Mouse (Mus musculus) midbrain, embryonic 10.5 days (tissue): ENCODE data around the gene Dcun1d1. TPM values are rescaled to one million over a fixed set of nuclear protein-coding genes. Genes with fewer than 3 reads are reported as not detected.

ENCODE experiments used
- DNase-seq: peaks from one replicate; pipeline ENCODE4 v3.0.0-alpha.2; 2017; ENCODE audit warnings: low spot score
- H3K27ac ChIP-seq: fragments of 300-500 bp; sonication (generic); replicated peaks from 2 replicates; pipeline ENCODE4 v1.5.1; 2016; ENCODE audit warnings: mild to moderate bottlenecking
- H3K27me3 ChIP-seq: fragments of 300-500 bp; sonication (generic); 2 replicates; pipeline ENCODE4 v1.6.1; 2016; ENCODE audit warnings: low read depth, mild to moderate bottlenecking; ENCODE audit not compliant: poor library complexity, severe bottlenecking
- H3K36me3 ChIP-seq: fragments of 300-500 bp; sonication (generic); 2 replicates; pipeline ENCODE4 v1.6.1; 2016; ENCODE audit warnings: mild to moderate bottlenecking, moderate library complexity
- H3K4me1 ChIP-seq: fragments of 300-500 bp; sonication (generic); 2 replicates; pipeline ENCODE4 v1.6.1; 2016
- H3K4me3 ChIP-seq: fragments of 300-500 bp; sonication (generic); 2 replicates; pipeline ENCODE4 v1.5.1; 2016; ENCODE audit warnings: mild to moderate bottlenecking, moderate library complexity
- H3K9me3 ChIP-seq: fragments of 300-500 bp; sonication (generic); replicated peaks from 2 replicates; pipeline ENCODE4 v1.6.1; 2016; ENCODE audit warnings: mild to moderate bottlenecking
- WGBS: fragments of 180-500 bp; shearing (Covaris S2); methylation state at CpG from one replicate; pipeline ENCODE4 v1.1.7; 2016; 5-methylcytosine and 5-hydroxymethylcytosine counted together
- polyA plus RNA-seq: library from polyadenylated mRNA; unstranded; fragments of >200 nt; fragmentation: Nextera tagmentation; extraction: Ambion mirVana; gene quantifications from 2 replicates; pipeline ENCODE4 v1.2.1, GENCODE M21; 2016

The Dcun1d1 gene
- polyA plus RNA-seq, 1 experiment from 2014 or later: 110 TPM

DNA sequence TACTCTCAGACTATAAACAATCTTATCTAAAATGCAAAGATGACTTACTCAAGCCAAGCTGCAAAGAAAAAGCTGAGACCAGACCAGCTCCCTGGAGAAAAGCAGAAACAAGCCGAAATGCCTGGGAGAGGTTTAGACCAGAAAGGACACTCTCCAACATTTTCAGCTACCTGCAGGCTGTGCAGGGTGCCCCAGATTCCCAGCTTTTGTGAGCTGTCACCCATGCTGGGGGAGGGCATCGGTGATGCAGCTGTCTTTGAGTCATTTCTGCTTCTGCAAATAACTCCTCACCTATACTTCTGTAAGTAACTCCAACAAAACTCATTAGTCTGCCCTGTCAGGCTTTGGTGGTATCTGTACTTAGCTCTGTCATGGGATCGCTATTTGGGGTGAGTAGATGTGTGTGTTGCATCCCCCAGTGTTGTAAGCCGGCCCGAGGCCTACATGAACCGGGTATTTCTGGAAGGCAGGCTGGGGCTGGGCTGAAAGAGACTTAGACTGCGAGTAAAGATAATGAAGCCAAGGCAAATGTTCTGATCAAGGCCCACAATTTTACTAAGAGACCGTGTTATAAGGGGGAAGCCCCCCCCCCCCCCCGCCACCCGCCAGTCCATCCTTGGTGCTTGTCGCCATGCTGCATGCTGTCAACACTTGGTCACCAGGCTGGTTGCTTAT, 17.8 kb upstream of the Dcun1d1 start:
- H3K27me3 ChIP-seq: no peaks in the 10 kb centered on the region
- WGBS: 93% methylated on average over 11 of the region's 11 CpGs

DNA sequence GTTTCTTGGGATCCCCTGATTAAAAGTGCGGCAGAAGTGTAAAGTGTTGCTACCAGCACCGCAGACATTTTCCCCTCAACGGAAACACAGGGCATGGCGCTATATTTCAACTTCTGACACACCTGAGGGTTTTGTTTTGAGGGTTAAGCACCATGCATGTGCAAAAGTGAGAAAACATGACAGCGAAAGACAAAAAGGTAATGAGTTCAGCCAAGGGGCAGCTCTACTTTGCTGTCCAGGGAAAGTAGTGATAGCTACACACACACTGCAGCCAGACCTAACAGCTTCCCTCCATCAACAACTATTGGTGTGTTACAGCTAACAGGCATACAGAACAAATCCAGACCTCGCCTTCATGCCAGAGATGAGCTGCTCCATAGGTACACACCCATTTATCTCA, 16.6 kb upstream of the Dcun1d1 start:
- Histone ChIP-seq H3K9me3 (no peaks in the 10 kb centered on the region), H3K27me3 (no peaks in the 10 kb centered on the region), H3K36me3 (peaks cover 9% of the 10 kb centered on the region; the same call in 1 of the 2 replicates), H3K4me3 (no peak overlapping the region), H3K4me1 (no peaks in the 10 kb centered on the region), H3K27ac (no peak overlapping the region)
- 88% methylated on average over 6 of the region's 6 CpGs for WGBS
- DNase-seq: no peak

More for the DNA sequence above, 17.8 kb upstream of the Dcun1d1 start:
- no peaks in the 10 kb centered on the region for H3K9me3 ChIP-seq
- H3K36me3 ChIP-seq: peaks cover 19% of the 10 kb centered on the region
- DNase-seq: no peak
- H3K4me3 ChIP-seq: no peak overlapping the region
- no peak overlapping the region for H3K27ac ChIP-seq
- H3K4me1 ChIP-seq: no peaks in the 10 kb centered on the region

DNA sequence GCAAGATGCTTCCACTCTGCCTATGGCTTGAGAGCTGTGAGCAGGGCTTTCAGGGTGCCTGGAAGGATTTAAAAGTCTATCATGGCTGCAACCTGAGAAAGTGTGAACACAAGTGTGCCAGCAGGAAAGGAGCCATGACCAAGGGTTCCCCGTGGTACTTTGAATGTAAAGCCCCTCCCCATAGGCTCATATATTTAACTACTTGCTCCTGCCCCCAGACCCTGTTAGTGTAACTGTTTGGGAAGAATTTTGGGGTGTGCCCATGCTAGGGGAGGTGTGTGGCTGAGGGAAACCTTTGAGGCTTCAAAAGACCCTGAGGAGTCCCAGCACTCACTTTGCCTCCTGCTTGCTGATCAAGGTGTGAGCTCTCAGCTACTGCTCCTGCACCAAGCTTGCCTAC, 15.9 kb upstream of the Dcun1d1 start:
- Histone ChIP-seq H3K4me1 (no peaks in the 10 kb centered on the region), H3K27me3 (no peaks in the 10 kb centered on the region), H3K27ac (no peak overlapping the region), H3K36me3 (0 out of 2 replicates have a peak, but pooled peaks cover 3% of the 10 kb centered on the region), H3K9me3 (no peaks in the 10 kb centered on the region), H3K4me3 (no peak overlapping the region)
- no peak for DNase-seq
- 53% methylated on average over 1 of the region's 1 CpGs for WGBS

DNA sequence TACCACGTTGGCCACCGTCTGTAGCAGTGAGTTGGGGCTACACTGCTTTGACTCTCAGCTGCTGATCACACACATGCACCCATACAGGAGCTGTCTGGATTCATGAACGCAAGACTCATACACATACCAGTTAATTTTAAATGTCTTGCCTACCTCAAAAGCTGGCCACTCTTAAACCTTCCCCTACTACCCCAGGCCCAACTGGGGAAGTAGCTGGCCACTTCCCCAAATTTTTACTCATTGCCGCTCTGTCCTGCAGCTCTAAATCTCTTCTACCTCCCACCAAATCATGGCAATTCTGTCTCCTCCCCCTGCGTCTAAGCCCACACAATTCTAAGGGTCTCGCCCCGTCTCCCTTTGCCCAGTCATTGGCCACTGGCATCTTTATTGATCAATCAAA, 11.0 kb upstream of the Dcun1d1 start:
- no peaks in the 10 kb centered on the region for H3K4me1 ChIP-seq
- H3K27me3 ChIP-seq: no peaks in the 10 kb centered on the region
- WGBS: 89% methylated on average over 7 of the region's 7 CpGs
- H3K4me3 ChIP-seq: no peak overlapping the region
- H3K9me3 ChIP-seq: no peaks in the 10 kb centered on the region
- H3K36me3 ChIP-seq: no peaks in the 10 kb centered on the region
- no peak overlapping the region for H3K27ac ChIP-seq
- DNase-seq: no peak

DNA sequence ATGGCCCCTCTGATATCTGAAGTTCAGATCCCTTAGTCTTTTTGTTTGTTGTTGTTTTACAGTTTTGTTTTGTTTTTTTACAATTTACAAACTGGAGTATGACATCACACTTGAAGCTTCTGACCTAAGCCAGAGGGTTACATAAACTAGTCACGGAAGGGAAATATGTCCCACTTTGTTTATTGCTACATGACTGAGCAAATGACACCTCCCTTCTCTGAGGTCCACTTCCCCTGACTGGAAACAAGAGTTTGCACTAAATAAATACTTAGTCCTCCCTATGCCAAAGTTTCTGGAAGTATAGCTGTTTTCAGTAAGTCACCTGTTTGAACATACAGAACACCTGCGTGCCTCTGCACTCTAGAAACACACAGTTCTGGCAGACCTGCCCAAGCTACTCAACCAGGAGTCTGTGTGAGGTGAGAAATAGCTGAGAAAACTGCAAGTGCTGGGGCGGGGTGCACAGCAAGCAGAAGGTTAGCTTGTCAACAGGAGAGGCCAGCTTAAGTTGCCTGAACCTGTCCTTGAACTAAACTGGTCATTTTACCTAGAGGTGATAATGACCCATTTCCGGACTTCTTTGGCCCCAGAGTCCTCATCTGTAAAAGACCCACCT, 3.4 kb upstream of the Dcun1d1 start:
- Histone ChIP-seq H3K27ac (no peak overlapping the region), H3K9me3 (no peaks in the 10 kb centered on the region), H3K4me1 (no peaks in the 10 kb centered on the region), H3K4me3 (no peak overlapping the region), H3K27me3 (no peaks in the 10 kb centered on the region), H3K36me3 (0 out of 2 replicates have a peak, but pooled peaks cover 6% of the 10 kb centered on the region)
- DNase-seq: no peak
- 83% methylated on average over 4 of the region's 4 CpGs for WGBS

DNA sequence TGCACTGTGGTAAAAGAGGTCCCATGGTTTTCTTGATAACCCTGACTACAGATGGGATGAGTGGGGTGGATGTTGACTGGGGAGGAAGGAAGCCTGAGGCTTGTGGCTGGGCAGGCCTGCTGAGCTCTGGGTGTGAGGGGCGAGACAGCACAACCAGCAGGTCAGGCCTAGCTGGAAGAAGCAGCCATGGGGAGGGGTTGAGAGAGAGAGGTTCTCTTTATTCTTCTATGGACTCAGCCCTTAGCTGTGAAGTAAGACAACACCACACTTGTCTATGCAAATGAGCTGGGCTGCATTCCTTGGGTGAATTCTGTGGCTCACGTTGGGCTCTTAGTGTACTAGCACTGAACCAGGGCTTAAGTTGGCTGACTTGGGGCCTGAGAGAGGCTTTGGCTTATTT, 2.8 kb upstream of the Dcun1d1 start:
- H3K4me3 ChIP-seq: no peak overlapping the region
- 43% methylated on average over 2 of the region's 2 CpGs for WGBS
- H3K36me3 ChIP-seq: 0 out of 2 replicates have a peak, but pooled peaks cover 6% of the 10 kb centered on the region
- no peaks in the 10 kb centered on the region for H3K27me3 ChIP-seq
- no peak for DNase-seq
- H3K4me1 ChIP-seq: no peaks in the 10 kb centered on the region
- no peaks in the 10 kb centered on the region for H3K9me3 ChIP-seq
- no peak overlapping the region for H3K27ac ChIP-seq

DNA sequence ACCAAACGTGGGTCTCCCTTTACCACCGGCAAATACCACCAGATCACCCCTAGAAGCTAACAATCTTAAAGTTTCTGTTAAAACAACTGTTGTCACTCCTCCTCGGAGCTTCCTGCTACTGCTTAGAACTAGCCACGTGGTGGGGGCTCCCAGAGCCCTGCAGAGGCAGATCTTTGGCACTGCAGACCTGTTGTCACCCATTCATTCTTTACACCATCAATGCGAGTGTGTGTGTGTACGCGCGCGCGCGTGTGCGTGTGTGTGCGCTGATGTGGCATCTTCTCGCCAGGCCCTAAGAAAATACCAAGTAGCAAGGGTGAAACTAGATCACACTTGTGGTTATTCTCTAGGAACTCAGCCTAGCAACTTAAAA, 3.9 kb downstream of the Dcun1d1 start:
- WGBS: 1% methylated on average over 14 of the region's 14 CpGs

DNA sequence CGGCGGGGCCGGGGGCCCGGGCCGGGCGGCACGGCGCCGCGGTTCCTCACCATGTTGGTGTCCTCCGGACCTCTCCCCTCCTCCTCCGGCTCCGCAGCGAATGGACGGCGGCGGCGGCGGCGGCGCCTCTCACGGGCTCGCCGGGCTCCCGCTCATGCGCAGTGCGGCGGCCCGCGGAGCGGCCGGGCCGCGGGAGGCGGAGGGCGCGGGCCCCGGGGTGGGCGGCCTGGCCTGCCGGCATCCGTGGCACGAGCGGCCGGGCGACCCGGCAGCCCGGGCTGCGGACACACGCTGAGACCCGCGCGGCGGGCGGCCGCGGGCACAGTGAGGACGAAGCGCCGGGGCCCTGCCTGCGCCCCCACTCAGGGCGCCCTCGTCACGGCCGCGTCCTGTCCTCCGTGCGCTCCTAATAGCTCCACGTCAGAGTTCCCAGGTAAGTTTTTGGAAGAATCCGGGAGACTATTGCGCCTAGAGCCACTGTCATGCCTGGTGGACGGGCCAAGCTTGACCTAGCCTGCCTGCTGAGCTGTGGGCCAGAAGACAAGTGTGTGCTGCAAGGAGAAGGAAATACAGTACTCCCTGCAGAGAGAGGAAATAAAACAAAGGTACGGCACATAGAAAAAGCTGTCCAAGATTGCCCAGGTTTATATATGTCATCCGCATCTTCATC, 4.4 kb downstream of the Dcun1d1 start:
- peak overlapping the region; percentile 97 for H3K27ac ChIP-seq
- 3% methylated on average over 39 of the region's 73 CpGs for WGBS
- no peaks in the 10 kb centered on the region for H3K9me3 ChIP-seq
- peak overlapping the region; percentile 89 for H3K4me3 ChIP-seq
- no peaks in the 10 kb centered on the region for H3K27me3 ChIP-seq
- peak; percentile 84 for DNase-seq
- peaks cover 33% of the 10 kb centered on the region for H3K4me1 ChIP-seq
- H3K36me3 ChIP-seq: 0 out of 2 replicates have a peak, but pooled peaks cover 4% of the 10 kb centered on the region

More for the DNA sequence above, 3.9 kb downstream of the Dcun1d1 start:
- Histone ChIP-seq H3K27me3 (no peaks in the 10 kb centered on the region), H3K27ac (peak overlapping the region; percentile 97), H3K36me3 (0 out of 2 replicates have a peak, but pooled peaks cover 6% of the 10 kb centered on the region), H3K4me1 (peaks cover 33% of the 10 kb centered on the region), H3K4me3 (peak overlapping the region; percentile 89), H3K9me3 (no peaks in the 10 kb centered on the region)
- peak; percentile 59 for DNase-seq

DNA sequence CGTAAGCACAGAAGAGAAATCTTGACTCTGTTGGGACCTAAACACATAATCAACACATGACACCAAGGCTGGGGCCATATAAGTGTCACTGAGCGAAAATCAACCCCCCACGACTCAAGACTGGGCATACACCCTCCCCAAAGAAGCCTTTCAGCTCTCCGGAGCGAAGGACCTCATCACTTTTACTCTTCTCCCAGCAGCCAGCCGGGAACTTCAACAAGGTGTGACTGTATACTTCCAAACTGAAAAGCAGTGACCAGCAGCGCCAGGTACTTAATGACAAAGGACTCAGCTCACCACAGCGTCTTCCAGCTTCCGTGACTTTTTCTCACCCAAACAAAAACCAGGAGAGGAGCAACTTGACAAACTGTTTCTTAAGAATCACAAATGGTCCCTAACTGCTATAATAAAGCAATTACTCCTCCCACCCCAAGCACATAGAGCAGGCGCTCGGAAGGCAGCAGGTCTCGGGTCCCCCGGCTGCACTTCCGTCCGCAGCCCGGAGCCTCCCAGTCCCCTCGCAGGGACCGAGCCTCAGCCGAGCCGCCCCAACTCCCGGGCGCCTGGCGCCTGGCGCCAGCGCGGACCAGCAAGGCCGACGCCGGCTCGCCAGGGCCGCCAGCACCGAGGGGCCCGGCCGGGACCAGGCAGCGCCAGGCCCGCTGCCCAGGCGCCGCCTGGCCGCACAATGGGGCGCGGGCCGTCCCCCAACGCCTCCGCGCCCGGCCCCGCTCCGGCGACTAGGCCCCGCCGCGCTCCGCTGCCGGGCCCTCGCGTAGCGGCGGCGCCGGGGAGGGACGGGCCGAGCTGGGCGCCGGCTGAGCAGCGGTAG, 5.1 kb downstream of the Dcun1d1 start:
- Histone ChIP-seq H3K4me1 (peaks cover 33% of the 10 kb centered on the region), H3K4me3 (peak overlapping the region; percentile 89)
- 2% methylated on average over 61 of the region's 65 CpGs for WGBS

DNA sequence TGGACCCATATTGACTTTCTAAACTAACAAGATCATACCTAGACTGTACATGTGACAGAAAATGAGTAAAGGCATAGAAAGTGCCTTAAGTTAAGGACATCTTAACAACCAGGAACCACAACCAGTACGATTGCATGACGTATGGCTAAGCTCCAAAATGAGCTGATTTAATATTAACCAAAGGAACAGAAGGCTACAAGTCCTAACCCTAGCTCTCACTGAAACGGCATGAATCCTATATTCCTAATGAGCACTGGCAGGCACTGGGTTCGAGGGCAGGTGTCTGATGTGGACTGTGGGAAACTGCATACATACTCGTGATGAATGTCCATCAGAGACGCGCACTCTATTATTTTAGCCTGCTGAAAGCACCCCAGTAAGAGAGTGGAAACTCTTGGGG, 5.9 kb downstream of the Dcun1d1 start:
- Histone ChIP-seq H3K9me3 (no peaks in the 10 kb centered on the region), H3K4me1 (peaks cover 33% of the 10 kb centered on the region), H3K27me3 (no peaks in the 10 kb centered on the region), H3K27ac (peak overlapping the region; percentile 97), H3K4me3 (peak overlapping the region; percentile 89), H3K36me3 (no peaks in the 10 kb centered on the region)
- WGBS: 49% methylated on average over 7 of the region's 7 CpGs
- no peak for DNase-seq

More for the DNA sequence above, 5.1 kb downstream of the Dcun1d1 start:
- DNase-seq: peak; percentile 65
- Histone ChIP-seq H3K9me3 (no peaks in the 10 kb centered on the region), H3K27ac (peak overlapping the region; percentile 97), H3K27me3 (no peaks in the 10 kb centered on the region), H3K36me3 (no peaks in the 10 kb centered on the region)

DNA sequence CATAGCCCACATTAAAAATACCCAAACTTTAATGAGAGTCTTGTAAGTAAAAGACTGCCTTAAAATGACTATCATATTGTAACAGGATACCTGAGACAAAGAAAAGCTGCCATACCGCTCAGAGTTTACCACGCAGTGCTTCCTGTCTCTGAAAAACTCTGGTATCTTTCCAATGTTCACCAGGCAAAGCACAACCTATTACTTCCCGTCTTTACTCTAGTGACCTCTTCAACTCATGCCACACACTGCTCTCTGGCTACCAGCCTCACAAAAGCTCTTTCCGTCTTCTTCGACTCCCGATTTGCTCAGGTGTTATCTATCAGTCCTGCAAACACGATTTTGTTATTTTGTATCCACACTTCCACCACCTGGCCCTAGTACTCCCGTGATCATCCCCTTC, 7.4 kb downstream of the Dcun1d1 start:
- Histone ChIP-seq H3K36me3 (no peaks in the 10 kb centered on the region), H3K4me3 (no peak overlapping the region), H3K27me3 (no peaks in the 10 kb centered on the region), H3K9me3 (no peaks in the 10 kb centered on the region), H3K4me1 (peaks cover 33% of the 10 kb centered on the region), H3K27ac (no peak overlapping the region)
- 75% methylated on average over 8 of the region's 8 CpGs for WGBS
- DNase-seq: no peak

DNA sequence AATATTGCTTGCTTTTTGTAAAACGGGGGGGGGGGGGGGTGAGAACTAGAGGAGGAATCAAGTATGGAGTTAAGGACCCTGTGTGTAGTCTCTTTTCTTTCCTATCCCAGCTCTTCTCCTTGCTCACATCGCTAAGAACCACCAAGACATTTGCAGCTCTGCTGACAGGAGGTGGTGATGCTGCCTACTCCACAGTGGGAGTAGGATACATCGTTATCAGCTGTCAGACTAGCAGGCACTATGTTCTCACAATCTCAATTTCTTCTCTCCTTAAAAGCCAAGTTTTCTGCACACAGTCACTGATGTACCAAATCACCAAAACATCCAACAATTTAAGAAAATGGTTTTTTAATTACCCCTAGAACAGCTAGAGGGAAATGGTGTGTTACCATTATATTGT, 7.8 kb downstream of the Dcun1d1 start:
- no peak overlapping the region for H3K4me3 ChIP-seq
- H3K27ac ChIP-seq: no peak overlapping the region
- no peaks in the 10 kb centered on the region for H3K36me3 ChIP-seq
- H3K4me1 ChIP-seq: peaks cover 33% of the 10 kb centered on the region
- no peaks in the 10 kb centered on the region for H3K9me3 ChIP-seq
- no peaks in the 10 kb centered on the region for H3K27me3 ChIP-seq
- WGBS: 79% methylated on average over 3 of the region's 3 CpGs
- DNase-seq: no peak
